Mouse (Mus musculus): ENCODE measurements around the gene Ccnyl1. TPM values are rescaled to one million over a fixed set of nuclear protein-coding genes. Genes with fewer than 3 reads are reported as not detected.

Gene Ccnyl1
- polyA plus RNA-seq, 1 experiment from 2014 or later: 6.6 TPM

- Histone ChIP-seq H3K4me3 (peak overlapping the region; percentile 73), H3K36me3 (no peaks in the 10 kb centered on the region), H3K27me3 (ENCODE audit: insufficient read depth, poor library complexity, severe bottlenecking) (peaks cover 80% of the 10 kb centered on the region), H3K4me1 (replicated peaks) (peaks cover 67% of the 10 kb centered on the region), H3K9me3 (no peaks in the 10 kb centered on the region), H3K27ac (peak overlapping the region; percentile 84)
- peak; percentile 75 for DNase-seq (ENCODE audit: low spot score)
- 11% methylated on average over 75 of the region's 75 CpGs for WGBS
Measured at GRCm38 (mm10) chr1:64735781-64736680, 45.8 kb downstream of the Ccnyl1 start.

- DNase-seq (ENCODE audit: low spot score): peak; percentile 52
- H3K27me3 ChIP-seq (ENCODE audit: insufficient read depth, poor library complexity, severe bottlenecking): peaks cover 73% of the 10 kb centered on the region
- peaks cover 61% of the 10 kb centered on the region for H3K4me1 ChIP-seq (replicated peaks)
- H3K36me3 ChIP-seq: no peaks in the 10 kb centered on the region
- under 1% methylated on average over 56 of the region's 56 CpGs for WGBS
- peak overlapping the region; percentile 73 for H3K4me3 ChIP-seq
- no peaks in the 10 kb centered on the region for H3K9me3 ChIP-seq
- H3K27ac ChIP-seq: peak overlapping the region; percentile 84
Measured at GRCm38 (mm10) chr1:64736681-64737501, 46.6 kb downstream of the Ccnyl1 start.

- H3K27ac ChIP-seq: peak within 1 kb of the TSS; percentile 84
- H3K4me1 ChIP-seq (replicated peaks): peaks cover 61% of the 10 kb centered on the region
Measured at GRCm38 (mm10) chr1:64737502-64738179, 47.4 kb downstream of the Ccnyl1 start, which contains the start of gene Fzd5. Gene Fzd5 (minus strand): TSS chr1:64737751.

GRCm38 (mm10) chr1:64738180-64738555 lies 47.9 kb downstream of the Ccnyl1 start:
- peaks cover 60% of the 10 kb centered on the region for H3K27me3 ChIP-seq (ENCODE audit: insufficient read depth, poor library complexity, severe bottlenecking)
- no peaks in the 10 kb centered on the region for H3K36me3 ChIP-seq
- H3K4me3 ChIP-seq: peak overlapping the region; percentile 73
- H3K4me1 ChIP-seq (replicated peaks): peaks cover 56% of the 10 kb centered on the region
- under 1% methylated on average over 11 of the region's 11 CpGs for WGBS
- H3K9me3 ChIP-seq: no peaks in the 10 kb centered on the region
- H3K27ac ChIP-seq: peak overlapping the region; percentile 84
- DNase-seq (ENCODE audit: low spot score): no peak

More at GRCm38 (mm10) chr1:64737502-64738179, 47.4 kb downstream of the Ccnyl1 start, which contains the start of gene Fzd5:
- peak within 1 kb of the TSS; percentile 73 for H3K4me3 ChIP-seq
- H3K9me3 ChIP-seq: no peaks in the 10 kb centered on the region
- 1% methylated on average over 69 of the region's 73 CpGs for WGBS
- H3K36me3 ChIP-seq: no peaks in the 10 kb centered on the region
- H3K27me3 ChIP-seq (ENCODE audit: insufficient read depth, poor library complexity, severe bottlenecking): peaks cover 65% of the 10 kb centered on the region
- DNase-seq (ENCODE audit: low spot score): peak; percentile 94

GRCm38 (mm10) chr1:64738661-64739082 lies 48.4 kb downstream of the Ccnyl1 start:
- Histone ChIP-seq H3K9me3 (no peaks in the 10 kb centered on the region), H3K27me3 (ENCODE audit: insufficient read depth, poor library complexity, severe bottlenecking) (peaks cover 55% of the 10 kb centered on the region), H3K4me3 (peak overlapping the region; percentile 73), H3K27ac (peak overlapping the region; percentile 84), H3K4me1 (replicated peaks) (peaks cover 51% of the 10 kb centered on the region), H3K36me3 (no peaks in the 10 kb centered on the region)
- DNase-seq (ENCODE audit: low spot score): peak; percentile 52
- under 1% methylated on average over 14 of the region's 14 CpGs for WGBS

- H3K4me1 ChIP-seq (replicated peaks): peaks cover 14% of the 10 kb centered on the region
- no peak overlapping the region for H3K4me3 ChIP-seq
- H3K36me3 ChIP-seq: no peaks in the 10 kb centered on the region
- H3K27ac ChIP-seq: no peak overlapping the region
- peaks cover 17% of the 10 kb centered on the region; the same call in 1 of the 2 replicates for H3K27me3 ChIP-seq (ENCODE audit: insufficient read depth, poor library complexity, severe bottlenecking)
- DNase-seq (ENCODE audit: low spot score): no peak
- H3K9me3 ChIP-seq: no peaks in the 10 kb centered on the region
- WGBS: 91% methylated on average over 18 of the region's 18 CpGs
Measured at GRCm38 (mm10) chr1:64742741-64743408, 52.6 kb downstream of the Ccnyl1 start.

GRCm38 (mm10) chr1:64744616-64745015 lies 54.4 kb downstream of the Ccnyl1 start:
- no peak for DNase-seq (ENCODE audit: low spot score)

GRCm38 (mm10) chr1:64753109-64753508 lies 62.9 kb downstream of the Ccnyl1 start:
- DNase-seq (ENCODE audit: low spot score): no peak
- H3K36me3 ChIP-seq: no peaks in the 10 kb centered on the region
- 91% methylated on average over 8 of the region's 8 CpGs for WGBS
- 0 out of 2 replicates have a peak, but pooled peaks cover 4% of the 10 kb centered on the region for H3K27me3 ChIP-seq (ENCODE audit: insufficient read depth, poor library complexity, severe bottlenecking)
- peaks cover 3% of the 10 kb centered on the region; the same call in 1 of the 2 replicates for H3K4me1 ChIP-seq (replicated peaks)
- no peak overlapping the region for H3K4me3 ChIP-seq
- no peak overlapping the region for H3K27ac ChIP-seq
- H3K9me3 ChIP-seq: no peaks in the 10 kb centered on the region

More at GRCm38 (mm10) chr1:64744616-64745015, 54.4 kb downstream of the Ccnyl1 start:
- no peak overlapping the region for H3K4me3 ChIP-seq
- no peaks in the 10 kb centered on the region for H3K9me3 ChIP-seq
- H3K27me3 ChIP-seq (ENCODE audit: insufficient read depth, poor library complexity, severe bottlenecking): peaks cover 11% of the 10 kb centered on the region; the same call in 1 of the 2 replicates
- no peaks in the 10 kb centered on the region for H3K4me1 ChIP-seq (replicated peaks)
- H3K36me3 ChIP-seq: no peaks in the 10 kb centered on the region
- no peak overlapping the region for H3K27ac ChIP-seq

GRCm38 (mm10) chr1:64753668-64754067 lies 63.4 kb downstream of the Ccnyl1 start:
- H3K9me3 ChIP-seq: no peaks in the 10 kb centered on the region
- no peaks in the 10 kb centered on the region for H3K36me3 ChIP-seq
- no peaks in the 10 kb centered on the region for H3K27me3 ChIP-seq (ENCODE audit: insufficient read depth, poor library complexity, severe bottlenecking)
- WGBS: 74% methylated on average over 7 of the region's 7 CpGs
- DNase-seq (ENCODE audit: low spot score): no peak
- peaks cover 3% of the 10 kb centered on the region; the same call in 1 of the 2 replicates for H3K4me1 ChIP-seq (replicated peaks)
- H3K4me3 ChIP-seq: no peak overlapping the region
- H3K27ac ChIP-seq: no peak overlapping the region

GRCm38 (mm10) chr1:64754658-64755057 lies 64.4 kb downstream of the Ccnyl1 start:
- Histone ChIP-seq H3K36me3 (no peaks in the 10 kb centered on the region), H3K27me3 (ENCODE audit: insufficient read depth, poor library complexity, severe bottlenecking) (no peaks in the 10 kb centered on the region), H3K4me3 (no peak overlapping the region), H3K4me1 (replicated peaks) (peaks cover 3% of the 10 kb centered on the region; the same call in 1 of the 2 replicates), H3K9me3 (no peaks in the 10 kb centered on the region), H3K27ac (no peak overlapping the region)
- DNase-seq (ENCODE audit: low spot score): no peak
- 89% methylated on average over 5 of the region's 5 CpGs for WGBS

GRCm38 (mm10) chr1:64755971-64756639 lies 65.8 kb downstream of the Ccnyl1 start:
- WGBS: 80% methylated on average over 7 of the region's 7 CpGs
- Histone ChIP-seq H3K36me3 (no peaks in the 10 kb centered on the region), H3K27me3 (ENCODE audit: insufficient read depth, poor library complexity, severe bottlenecking) (no peaks in the 10 kb centered on the region), H3K4me1 (replicated peaks) (peaks cover 3% of the 10 kb centered on the region; the same call in 1 of the 2 replicates), H3K9me3 (no peaks in the 10 kb centered on the region), H3K4me3 (no peak overlapping the region), H3K27ac (no peak overlapping the region)
- DNase-seq (ENCODE audit: low spot score): no peak

Measured in hindbrain, embryonic 10.5 days (tissue).